Mouse (Mus musculus) liver, postnatal 0 days (tissue): ENCODE measurements around the gene Gm3880.

ENCODE experiments used
- CTCF ChIP-seq: sonication (generic); IDR thresholded peaks from 2 replicates; pipeline ENCODE4 v1.5.1; 2016; ENCODE audit warnings: antibody characterized with exemption, low read depth
- EP300 ChIP-seq: IDR thresholded peaks from 2 replicates; pipeline ENCODE4 v1.6.1; 2016; ENCODE audit warnings: antibody characterized with exemption, low read depth, mild to moderate bottlenecking

DNA sequence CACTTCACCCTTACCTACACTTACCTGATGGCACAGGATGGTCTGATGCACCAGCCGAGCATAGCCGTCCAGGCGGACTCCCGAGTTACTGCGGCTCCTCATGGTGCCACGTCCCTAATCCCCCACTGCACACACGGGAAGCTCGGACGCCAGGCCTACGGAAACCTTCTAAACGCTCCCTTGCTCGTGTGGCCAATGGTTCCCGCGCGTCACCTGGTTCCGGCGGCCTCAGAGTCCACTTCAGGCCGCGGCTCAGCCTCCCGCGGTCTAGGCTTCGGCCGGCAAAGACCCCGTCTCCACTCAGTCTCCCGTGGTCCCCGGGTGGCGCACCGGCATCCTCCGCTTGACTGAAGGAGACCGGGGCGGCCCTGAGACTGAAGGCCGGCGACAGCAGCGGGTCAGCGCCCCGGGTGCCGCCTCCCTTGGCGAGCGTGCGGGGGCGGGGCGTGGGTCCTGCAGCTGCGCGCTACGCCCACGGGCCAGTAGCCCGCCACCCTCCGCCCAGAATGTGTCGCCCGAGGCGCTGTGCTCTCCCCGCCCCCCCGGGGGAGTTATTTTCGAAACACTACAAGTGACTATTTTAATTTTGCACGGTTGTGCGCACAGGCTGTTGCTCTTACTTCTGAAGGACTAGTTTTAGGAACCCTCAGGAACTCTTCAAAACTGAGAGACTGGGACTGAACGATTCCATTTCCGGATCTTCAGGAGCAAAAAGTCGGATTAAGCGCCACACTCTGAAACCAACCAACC lies 42.8 kb downstream of the Gm3880 start, which contains the start of gene Phka1:
- TF ChIP-seq CTCF (no peak), EP300 (no peak)
